Mouse (Mus musculus) neural tube, embryonic 11.5 days (tissue): Measurements from ENCODE around the gene Agap2. TPM values are rescaled to one million over a fixed set of nuclear protein-coding genes. Genes with fewer than 3 reads are reported as not detected.
A peak's percentile ranks its signal among the peaks of the same experiment; 100 is the strongest.

Experiments used
- ATAC-seq: fragments of 200-750 bp; cut with Nextera tagmentation; 2 replicates; pipeline ENCODE4 v1.8.0; 2017; ENCODE audit warnings: moderate number of reproducible peaks, mild to moderate bottlenecking, moderate TSS enrichment, moderate library complexity; ENCODE audit not compliant: insufficient read depth, low FRiP score, low TSS enrichment
- DNase-seq: peaks from one replicate; pipeline ENCODE4 v3.0.0-alpha.2; 2015; ENCODE audit warnings: low spot score
- H3K27ac ChIP-seq: fragments of 300-500 bp; sonication (generic); 2 replicates; pipeline ENCODE4 v1.5.1; 2014; ENCODE audit warnings: low read depth, mild to moderate bottlenecking, low read length
- H3K27me3 ChIP-seq: fragments of 300-500 bp; sonication (generic); 2 replicates; pipeline ENCODE4 v1.6.1; 2014; ENCODE audit warnings: mild to moderate bottlenecking, low read length, mixed read lengths; ENCODE audit not compliant: control insufficient read depth, insufficient read depth
- H3K36me3 ChIP-seq: fragments of 300-500 bp; sonication (generic); 2 replicates; pipeline ENCODE4 v1.6.1; 2014; ENCODE audit warnings: mild to moderate bottlenecking, low read length, moderate library complexity, mixed read lengths; ENCODE audit not compliant: control insufficient read depth, insufficient read depth
- H3K4me1 ChIP-seq: fragments of 300-500 bp; sonication (generic); 2 replicates; pipeline ENCODE4 v1.6.1; 2014; ENCODE audit warnings: low read length, mixed read lengths; ENCODE audit not compliant: control insufficient read depth, insufficient read depth
- H3K4me2 ChIP-seq: fragments of 300-500 bp; sonication (generic); 2 replicates; pipeline ENCODE4 v1.6.1; 2014; ENCODE audit warnings: low read depth, mild to moderate bottlenecking, moderate library complexity
- H3K4me3 ChIP-seq: fragments of 300-500 bp; sonication (generic); 2 replicates; pipeline ENCODE4 v1.5.1; 2014; ENCODE audit warnings: low read depth, low read length
- H3K9ac ChIP-seq: fragments of 300-500 bp; sonication (generic); 2 replicates; pipeline ENCODE4 v1.6.1; 2014; ENCODE audit warnings: mild to moderate bottlenecking, low read length
- H3K9me3 ChIP-seq: fragments of 300-500 bp; sonication (generic); 2 replicates; pipeline ENCODE4 v1.6.1; 2016; ENCODE audit warnings: low read length; ENCODE audit not compliant: control insufficient read depth
- WGBS: fragments of 180-500 bp; shearing (Covaris S2); extraction: QIAGEN DNeasy Blood & Tissue Kit; methylation state at CpG from one replicate; pipeline ENCODE4 v1.1.7; 2014; 5-methylcytosine and 5-hydroxymethylcytosine counted together
- polyA plus RNA-seq: library from polyadenylated mRNA; unstranded; fragments of >200 nt; fragmentation: Nextera tagmentation; extraction: Ambion mirVana; gene quantifications from 2 replicates; pipeline ENCODE4 v1.2.1, GENCODE M21; 2014

Agap2 gene
- polyA plus RNA-seq, 1 experiment from 2014 or later = 0.94 TPM

GRCm38 (mm10) chr10:127062503-127062902, 12.6 kb upstream of the Agap2 start:
- Histone ChIP-seq H3K27ac (no peak overlapping the region), H3K36me3 (peaks cover 26% of the 10 kb centered on the region), H3K4me2 (no peak overlapping the region), H3K4me3 (no peak overlapping the region), H3K9me3 (no peaks in the 10 kb centered on the region), H3K4me1 (peaks cover 12% of the 10 kb centered on the region), H3K9ac (no peak overlapping the region), H3K27me3 (peaks cover 6% of the 10 kb centered on the region; the same call in 1 of the 2 replicates)
- DNase-seq (no peak), ATAC-seq (no peak)
- 80% methylated on average over 5 of the region's 5 CpGs for WGBS

- Histone ChIP-seq H3K4me2 (peak within 1 kb of the TSS; percentile 76), H3K9me3 (no peaks in the 10 kb centered on the region), H3K36me3 (peaks cover 35% of the 10 kb centered on the region), H3K27me3 (peaks cover 6% of the 10 kb centered on the region; the same call in 1 of the 2 replicates), H3K4me3 (peak within 1 kb of the TSS; percentile 78), H3K4me1 (peaks cover 13% of the 10 kb centered on the region), H3K9ac (peak within 1 kb of the TSS; percentile 94), H3K27ac (peak within 1 kb of the TSS; percentile 63)
- ATAC-seq = peak; percentile 91
- DNase-seq = peak; percentile 99
- under 1% methylated on average over 42 of the region's 46 CpGs for WGBS
Measured at GRCm38 (mm10) chr10:127063239-127063872, 11.7 kb upstream of the Agap2 start, which contains the start of gene Cdk4. TSS of gene Cdk4 (plus strand) at chr10:127063534.

DNA sequence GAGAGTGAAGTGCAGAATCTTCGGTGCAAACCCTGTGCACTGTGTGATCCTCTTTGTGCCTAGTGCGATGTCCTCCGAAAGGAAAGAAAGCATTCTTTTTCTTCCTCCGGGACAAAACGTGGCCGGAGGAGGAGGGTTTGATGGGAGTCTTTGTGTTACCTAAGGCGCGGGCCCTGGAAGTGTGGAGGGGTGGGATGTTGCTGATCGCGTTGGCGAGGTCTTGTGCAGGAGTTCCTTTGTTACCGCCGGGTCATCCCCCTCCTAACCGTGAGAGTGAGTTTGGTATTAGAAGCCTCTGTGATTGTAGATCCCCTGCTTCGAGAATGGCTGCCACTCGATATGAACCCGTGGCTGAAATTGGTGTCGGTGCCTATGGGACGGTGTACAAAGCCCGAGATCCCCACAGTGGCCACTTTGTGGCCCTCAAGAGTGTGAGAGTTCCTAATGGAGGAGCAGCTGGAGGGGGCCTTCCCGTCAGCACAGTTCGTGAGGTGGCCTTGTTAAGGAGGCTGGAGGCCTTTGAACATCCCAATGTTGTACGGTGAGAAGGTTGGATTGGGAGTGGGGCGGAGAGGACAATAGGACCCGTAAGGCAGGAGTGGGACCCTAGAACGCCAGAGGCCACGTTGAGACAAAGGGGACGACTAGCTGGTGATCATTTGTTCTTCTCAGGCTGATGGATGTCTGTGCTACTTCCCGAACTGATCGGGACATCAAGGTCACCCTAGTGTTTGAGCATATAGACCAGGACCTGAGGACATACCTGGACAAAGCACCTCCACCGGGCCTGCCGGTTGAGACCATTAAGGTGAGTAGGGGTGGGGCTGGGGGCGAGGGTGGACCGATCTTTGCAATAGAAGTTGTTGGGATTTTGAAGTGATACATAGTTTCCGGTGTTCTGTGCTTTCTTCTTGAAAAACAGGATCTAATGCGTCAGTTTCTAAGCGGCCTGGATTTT, 10.9 kb upstream of the Agap2 start:
- DNase-seq (peak; percentile 49), ATAC-seq (peak; percentile 1)
- peak overlapping the region; percentile 94 for H3K9ac ChIP-seq
- H3K27me3 ChIP-seq = peaks cover 6% of the 10 kb centered on the region; the same call in 1 of the 2 replicates
- peak overlapping the region; percentile 63 for H3K27ac ChIP-seq
- H3K4me2 ChIP-seq = peak overlapping the region; percentile 76
- H3K4me1 ChIP-seq = peaks cover 16% of the 10 kb centered on the region
- WGBS = 15% methylated on average over 37 of the region's 37 CpGs
- H3K9me3 ChIP-seq = no peaks in the 10 kb centered on the region
- peak overlapping the region; percentile 78 for H3K4me3 ChIP-seq
- peaks cover 35% of the 10 kb centered on the region for H3K36me3 ChIP-seq

DNA sequence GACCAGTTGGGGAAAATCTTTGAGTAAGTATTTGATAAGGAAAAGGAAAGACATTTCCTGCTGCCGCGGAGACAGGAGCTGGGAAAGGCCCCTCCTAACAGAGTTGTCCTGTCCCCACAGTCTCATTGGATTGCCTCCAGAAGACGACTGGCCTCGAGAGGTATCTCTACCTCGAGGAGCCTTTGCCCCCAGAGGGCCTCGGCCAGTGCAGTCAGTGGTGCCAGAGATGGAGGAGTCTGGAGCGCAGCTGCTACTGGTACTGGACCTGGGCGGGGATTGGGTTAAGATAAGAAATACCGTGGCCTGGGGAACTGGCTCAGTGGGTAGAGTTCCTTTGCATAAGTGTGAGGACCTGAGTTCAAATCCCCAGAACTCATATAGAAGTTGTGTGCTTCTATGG, 9.1 kb upstream of the Agap2 start:
- H3K9ac ChIP-seq = no peak overlapping the region
- peaks cover 35% of the 10 kb centered on the region for H3K36me3 ChIP-seq
- no peak for ATAC-seq
- no peak overlapping the region for H3K4me3 ChIP-seq
- H3K4me2 ChIP-seq = no peak overlapping the region
- no peak overlapping the region for H3K27ac ChIP-seq
- H3K9me3 ChIP-seq = no peaks in the 10 kb centered on the region
- H3K27me3 ChIP-seq = no peaks in the 10 kb centered on the region
- 92% methylated on average over 9 of the region's 9 CpGs for WGBS
- H3K4me1 ChIP-seq = peaks cover 13% of the 10 kb centered on the region; the same call in 1 of the 2 replicates
- DNase-seq = no peak

DNA sequence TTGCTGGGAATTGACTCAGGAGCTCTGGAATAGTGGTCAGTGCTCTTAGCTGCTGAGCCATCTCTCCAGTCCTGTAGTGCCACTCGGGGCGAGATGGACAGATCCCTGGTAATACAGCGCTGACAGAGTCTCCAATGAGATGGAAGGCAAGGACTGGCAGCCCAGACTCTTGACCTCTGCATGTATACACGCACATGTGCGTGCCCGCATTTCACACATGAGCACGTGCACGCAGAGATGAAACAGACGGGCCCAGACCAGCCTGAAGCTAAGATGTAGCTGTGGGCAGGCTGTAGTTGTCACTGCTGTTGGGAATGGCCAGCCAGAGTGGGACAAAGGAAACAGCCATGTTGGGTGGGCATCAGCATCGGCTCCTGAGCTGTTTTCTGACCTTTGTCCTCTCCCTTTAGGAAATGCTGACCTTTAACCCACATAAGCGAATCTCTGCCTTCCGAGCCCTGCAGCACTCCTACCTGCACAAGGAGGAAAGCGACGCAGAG, 8.5 kb upstream of the Agap2 start:
- WGBS = 93% methylated on average over 14 of the region's 14 CpGs
- DNase-seq (no peak), ATAC-seq (no peak)
- Histone ChIP-seq H3K9ac (no peak overlapping the region), H3K36me3 (peaks cover 35% of the 10 kb centered on the region), H3K4me1 (peaks cover 18% of the 10 kb centered on the region; the same call in 1 of the 2 replicates), H3K27me3 (no peaks in the 10 kb centered on the region), H3K4me2 (no peak overlapping the region), H3K27ac (no peak overlapping the region), H3K9me3 (no peaks in the 10 kb centered on the region), H3K4me3 (no peak overlapping the region)

GRCm38 (mm10) chr10:127068360-127069038, 6.6 kb upstream of the Agap2 start:
- Histone ChIP-seq H3K4me3 (peak overlapping the region; percentile 63), H3K27ac (peak overlapping the region; percentile 63; the same call in 1 of the 2 replicates), H3K36me3 (peaks cover 35% of the 10 kb centered on the region), H3K4me1 (peaks cover 16% of the 10 kb centered on the region; the same call in 1 of the 2 replicates), H3K4me2 (peak overlapping the region; percentile 88), H3K9ac (peak overlapping the region; percentile 77; the same call in 1 of the 2 replicates), H3K9me3 (no peaks in the 10 kb centered on the region), H3K27me3 (no peaks in the 10 kb centered on the region)
- DNase-seq (no peak), ATAC-seq (no peak)
- WGBS = 87% methylated on average over 9 of the region's 9 CpGs

GRCm38 (mm10) chr10:127069281-127070189, 5.5 kb upstream of the Agap2 start:
- Histone ChIP-seq H3K9ac (peak overlapping the region; percentile 77), H3K27ac (peak overlapping the region; percentile 63), H3K9me3 (no peaks in the 10 kb centered on the region), H3K4me1 (peaks cover 16% of the 10 kb centered on the region; the same call in 1 of the 2 replicates), H3K4me3 (peak overlapping the region; percentile 63), H3K27me3 (no peaks in the 10 kb centered on the region), H3K36me3 (peaks cover 35% of the 10 kb centered on the region), H3K4me2 (peak overlapping the region; percentile 88)
- ATAC-seq = peak; percentile 70
- peak; percentile 29 for DNase-seq
- 9% methylated on average over 30 of the region's 30 CpGs for WGBS
